Mouse (Mus musculus) T-cell, adult 2 months (primary cell): ENCODE data around the gene Tomm22.
"Not testable (repeated sequence)": the region's sequence is repeated elsewhere in the genome, so short reads cannot be mapped to it uniquely, and the experiment has no call there.

Experiments
- DNase-seq: peaks from one replicate; pipeline ENCODE4 v3.0.0; 2022; ENCODE audit warnings: low spot score

The Tomm22 gene

GRCm38 (mm10) chr15:79670249-79670971, at the start of gene Tomm22:
Gene Tomm22 (plus strand): TSS chr15:79670861.
- DNase-seq = peak; percentile 91

- DNase-seq = no peak
These were observed 40.2 kb upstream of the Tomm22 start for GRCm38 (mm10) chr15:79630471-79630870.

GRCm38 (mm10) chr15:79641135-79641817, 29.4 kb upstream of the Tomm22 start:
- no peak for DNase-seq

- no peak for DNase-seq
These were observed 25.2 kb upstream of the Tomm22 start for GRCm38 (mm10) chr15:79645483-79645882.

GRCm38 (mm10) chr15:79648130-79648529, 22.5 kb upstream of the Tomm22 start:
- DNase-seq = no peak

- DNase-seq = peak; percentile 51
These were observed 20.1 kb upstream of the Tomm22 start for GRCm38 (mm10) chr15:79650569-79650968.

- DNase-seq = peak; percentile 19
These were observed 19.2 kb upstream of the Tomm22 start for GRCm38 (mm10) chr15:79651481-79651880.

GRCm38 (mm10) chr15:79656451-79656850, 14.2 kb upstream of the Tomm22 start:
- no peak for DNase-seq

- DNase-seq = peak; percentile 77
These were observed 12.7 kb upstream of the Tomm22 start for GRCm38 (mm10) chr15:79657837-79658530.

- DNase-seq = peak; percentile 86
These were observed 11.9 kb upstream of the Tomm22 start, which contains the start of the genes Fam227a and Cby1 for GRCm38 (mm10) chr15:79658531-79659375. Gene Fam227a (minus strand): TSS chr15:79658956. Gene Cby1 (plus strand): TSS chr15:79659199.

GRCm38 (mm10) chr15:79661852-79662251, 8.8 kb upstream of the Tomm22 start:
- peak; percentile 57 for DNase-seq

GRCm38 (mm10) chr15:79664666-79665065, 6.0 kb upstream of the Tomm22 start:
- no peak for DNase-seq

GRCm38 (mm10) chr15:79669195-79669594, 1.5 kb upstream of the Tomm22 start:
- DNase-seq = no peak

- DNase-seq = no peak
These were observed 275 bp downstream of the Tomm22 start for GRCm38 (mm10) chr15:79670972-79671299.

GRCm38 (mm10) chr15:79671828-79672348, 1.2 kb downstream of the Tomm22 start:
- DNase-seq = not testable (repeated sequence)

GRCm38 (mm10) chr15:79677936-79678335, 7.3 kb downstream of the Tomm22 start:
- no peak for DNase-seq

- no peak for DNase-seq
These were observed 11.3 kb downstream of the Tomm22 start for GRCm38 (mm10) chr15:79681973-79682372.

- DNase-seq = no peak
These were observed 12.5 kb downstream of the Tomm22 start for GRCm38 (mm10) chr15:79683146-79683545.

- DNase-seq = no peak
These were observed 13.2 kb downstream of the Tomm22 start for GRCm38 (mm10) chr15:79683707-79684465.

GRCm38 (mm10) chr15:79684616-79685015, 14.0 kb downstream of the Tomm22 start:
- no peak for DNase-seq

GRCm38 (mm10) chr15:79685141-79685641, 14.5 kb downstream of the Tomm22 start:
- no peak for DNase-seq
